Mouse (Mus musculus) colon, adult 2 months (tissue): ENCODE measurements around the gene Ldlr. TPM values are rescaled to one million over a fixed set of nuclear protein-coding genes. Genes with fewer than 3 reads are reported as not detected.

Experiments
- polyA plus RNA-seq: library from polyadenylated mRNA; depleted of rRNA; stranded (reverse); fragments of >200 nt; gene quantifications from 2 replicates; pipeline ENCODE4 v1.2.3, GENCODE M21; 2012; rRNA removed

Gene Ldlr
- 118 and 138 TPM in 2 replicates for polyA plus RNA-seq

GRCm38 (mm10) chr9:21723377-21724146 is at the start of gene Ldlr:
Ldlr (plus strand) TSS chr9:21723483.

DNA sequence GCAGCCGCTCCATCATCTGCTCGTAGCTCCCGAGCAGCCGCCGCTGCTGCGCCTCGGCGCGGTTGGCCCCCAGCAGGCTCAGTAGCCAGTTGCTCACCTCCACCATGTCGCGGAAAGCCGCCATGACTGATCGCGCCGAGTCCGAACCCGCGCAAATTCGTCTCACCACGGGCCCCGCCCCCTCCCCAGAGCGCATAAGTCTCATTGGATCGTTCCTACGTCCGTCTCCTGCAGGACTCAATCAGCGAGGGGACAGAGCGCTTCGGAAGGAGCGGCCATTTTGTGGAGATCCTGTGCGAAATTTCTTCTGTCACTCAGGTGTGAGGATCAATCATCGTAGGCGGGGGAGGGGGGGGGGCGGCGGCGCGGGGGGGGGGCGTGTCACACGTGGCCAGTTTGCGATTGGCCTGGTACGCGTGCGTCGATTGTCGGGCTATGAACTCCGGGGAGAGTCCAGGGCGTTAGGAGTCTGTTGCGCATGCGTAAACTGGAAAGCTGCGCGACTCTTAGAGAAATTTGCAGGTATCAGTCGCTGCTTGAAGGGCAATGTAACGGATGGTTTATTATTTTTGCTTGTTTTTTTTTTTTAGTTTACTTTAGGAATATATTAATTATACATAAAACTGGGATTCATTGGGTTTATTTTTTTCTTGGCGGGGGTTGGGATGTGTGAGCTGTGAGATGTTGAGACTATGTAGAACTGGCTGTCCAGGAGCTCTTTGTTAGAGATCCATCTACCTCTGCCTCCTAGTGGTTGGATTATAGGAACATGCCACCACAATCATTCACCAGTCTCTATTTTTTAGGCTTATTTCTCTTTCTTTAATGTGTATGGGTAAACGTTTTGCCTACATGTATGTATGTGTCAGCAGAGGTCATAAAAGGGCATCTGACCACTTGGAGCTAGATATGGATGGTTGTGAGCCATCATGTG is 37.1 kb downstream of the Ldlr start, which contains the start of gene Spc24:
TSS of gene Spc24 (minus strand) at position 149 of the 934 bp plus-strand sequence.

GRCm38 (mm10) chr9:21798345-21799009 is 75.2 kb downstream of the Ldlr start, which contains the start of gene Kank2:
Kank2 (minus strand) TSS chr9:21798744.

Other genes with a start within 250 kb of the Ldlr start
- 15.9 and 20.7 TPM in 2 replicates for gene Tmed1, start 213.2 kb upstream of the Ldlr start, polyA plus RNA-seq
- gene AB124611, start 197.3 kb upstream of the Ldlr start, polyA plus RNA-seq: 1.8 and 2.4 TPM in 2 replicates
- 72.9 and 79.9 TPM in 2 replicates for gene Carm1, start 176.6 kb upstream of the Ldlr start, polyA plus RNA-seq
- 19.7 and 21.7 TPM in 2 replicates for gene Timm29, start 130.8 kb upstream of the Ldlr start, polyA plus RNA-seq
- gene Yipf2, start 130.7 kb upstream of the Ldlr start, polyA plus RNA-seq: 50.1 and 62.0 TPM in 2 replicates
- gene Smarca4, start 107.3 kb upstream of the Ldlr start, polyA plus RNA-seq: 40.3 and 42.5 TPM in 2 replicates
- 16.7 and 19.3 TPM in 2 replicates for gene Spc24, start 36.8 kb downstream of the Ldlr start, polyA plus RNA-seq
- gene Kank2, start 75.3 kb downstream of the Ldlr start, polyA plus RNA-seq: 70.7 and 71.0 TPM in 2 replicates
- gene Angptl8, start 112.0 kb downstream of the Ldlr start, polyA plus RNA-seq: 3.7 TPM in 2 replicates
- gene Dock6, start 129.2 kb downstream of the Ldlr start, polyA plus RNA-seq: 98.9 and 106 TPM in 2 replicates
- gene Rab3d, start 194.7 kb downstream of the Ldlr start, polyA plus RNA-seq: 231 and 273 TPM in 2 replicates
- 3.5 and 4.3 TPM in 2 replicates for gene Ccdc159, start 204.0 kb downstream of the Ldlr start, polyA plus RNA-seq
- 140 and 146 TPM in 2 replicates for gene Tmem205, start 204.1 kb downstream of the Ldlr start, polyA plus RNA-seq
- 14.2 and 16.6 TPM in 2 replicates for gene Plppr2, start 213.6 kb downstream of the Ldlr start, polyA plus RNA-seq
- gene Swsap1, start 232.3 kb downstream of the Ldlr start, polyA plus RNA-seq: 10.7 and 11.4 TPM in 2 replicates
- 2.7 and 3.2 TPM in 2 replicates for gene Epor, start 240.0 kb downstream of the Ldlr start, polyA plus RNA-seq